Mouse (Mus musculus) mesoderm, embryonic 11.5 days (tissue): ENCODE measurements at regions not wholly inside any gene's neighbourhood (a gene's known extent, or its start where the extent isn't known, plus 50 kb on each side); places are given as distances from the start of the nearest gene placed in this dataset.
A peak's percentile ranks its signal among the peaks of the same experiment; 100 is the strongest.
"Not testable (repeated sequence)": the region's sequence is repeated elsewhere in the genome, so short reads cannot be mapped to it uniquely, and the experiment has no call there.

ENCODE experiments used
- DNase-seq: peaks from one replicate; pipeline ENCODE4 v3.0.0-alpha.2; 2012; ENCODE audit warnings: low read depth, low spot score

- DNase-seq, result peak; percentile 17
Observed at GRCm38 (mm10) chr6:103809986-103810341, 299.6 kb downstream of the Chl1 start.

- peak; percentile 30 for DNase-seq
Observed at GRCm38 (mm10) chr6:103810342-103811001, 300.1 kb downstream of the Chl1 start.

- DNase-seq, result not testable (repeated sequence)
Observed at GRCm38 (mm10) chr6:103816396-103816795, 306.0 kb downstream of the Chl1 start.

- no peak for DNase-seq
Observed at GRCm38 (mm10) chr6:103826042-103826441, 315.7 kb downstream of the Chl1 start.

- DNase-seq, result no peak
Observed at GRCm38 (mm10) chr6:103827623-103828022, 317.2 kb downstream of the Chl1 start.

- DNase-seq, result no peak
Observed at GRCm38 (mm10) chr6:103828866-103829265, 318.5 kb downstream of the Chl1 start.

GRCm38 (mm10) chr6:103832301-103832700, 321.9 kb downstream of the Chl1 start:
- no peak for DNase-seq

GRCm38 (mm10) chr6:103832808-103833207, 322.4 kb downstream of the Chl1 start:
- no peak for DNase-seq

- peak; percentile 58 for DNase-seq
Observed at GRCm38 (mm10) chr6:103833501-103834132, 323.2 kb downstream of the Chl1 start.

GRCm38 (mm10) chr6:103834726-103835229, 324.4 kb downstream of the Chl1 start:
- no peak for DNase-seq

GRCm38 (mm10) chr6:103859787-103860186, 349.4 kb downstream of the Chl1 start:
- DNase-seq, result no peak

- no peak for DNase-seq
Observed at GRCm38 (mm10) chr6:103893455-103893854, 383.1 kb downstream of the Chl1 start.

- no peak for DNase-seq
Observed at GRCm38 (mm10) chr6:103924504-103924903, 414.1 kb downstream of the Chl1 start.

- no peak for DNase-seq
Observed at GRCm38 (mm10) chr6:103927094-103927493, 416.7 kb downstream of the Chl1 start.

GRCm38 (mm10) chr6:103940345-103940744, 430.0 kb downstream of the Chl1 start:
- no peak for DNase-seq

- DNase-seq, result no peak
Observed at GRCm38 (mm10) chr6:103944361-103944760, 434.0 kb downstream of the Chl1 start.

GRCm38 (mm10) chr6:103947474-103947873, 437.1 kb downstream of the Chl1 start:
- no peak for DNase-seq

- peak; percentile 34 for DNase-seq
Observed at GRCm38 (mm10) chr6:103953134-103953771, 442.9 kb downstream of the Chl1 start.

- DNase-seq, result no peak
Observed at GRCm38 (mm10) chr6:103959002-103959401, 448.6 kb downstream of the Chl1 start.

- no peak for DNase-seq
Observed at GRCm38 (mm10) chr6:103967811-103968420, 457.5 kb downstream of the Chl1 start.

- DNase-seq, result no peak
Observed at GRCm38 (mm10) chr6:103999186-103999585, 488.8 kb downstream of the Chl1 start.

- peak; percentile 83 for DNase-seq
Observed at GRCm38 (mm10) chr6:104028439-104029091, 464.0 kb upstream of the Cntn6 start.
